Mouse (Mus musculus): ENCODE measurements at regions not wholly inside any gene's neighbourhood (a gene's known extent, or its start where the extent isn't known, plus 50 kb on each side); places are given as distances from the start of the nearest gene placed in this dataset.

DNA sequence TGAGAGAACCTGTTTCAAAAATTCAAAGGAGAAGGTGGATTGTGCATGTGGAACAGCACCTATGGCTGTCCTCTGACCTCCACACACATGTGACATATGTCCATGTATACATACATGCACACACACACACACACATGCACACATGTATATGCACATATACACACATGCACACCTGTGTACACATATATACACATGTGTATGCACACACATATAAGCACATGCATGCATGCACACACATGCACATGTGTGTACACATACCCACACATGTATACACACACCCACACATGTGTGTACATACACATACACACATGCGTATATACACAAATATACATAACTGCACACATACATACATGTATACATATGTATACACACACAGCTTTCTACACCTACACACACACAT is 326.1 kb upstream of the Runx1 start:
- no peak for TF ChIP-seq CTCF (conservative IDR thresholded peaks at IDR 0.05; ENCODE audit: insufficient read depth, insufficient read length, low read depth, low read length)
- TF ChIP-seq POLR2A (IDR thresholded peaks at IDR 0.05; ENCODE audit: low read depth, low read length) = no peak

Data from kidney, adult 2 months (tissue).